Mouse (Mus musculus) lung, postnatal 0 days (tissue): ENCODE measurements at regions not wholly inside any gene's neighbourhood (a gene's known extent, or its start where the extent isn't known, plus 50 kb on each side); places are given as distances from the start of the nearest gene placed in this dataset.

ENCODE experiments used
- CTCF ChIP-seq: IDR thresholded peaks from 2 replicates; pipeline ENCODE4 v1.5.1; 2016; ENCODE audit warnings: antibody characterized with exemption, mild to moderate bottlenecking
- EP300 ChIP-seq: IDR thresholded peaks from 2 replicates; pipeline ENCODE4 v1.6.1; 2016; ENCODE audit warnings: antibody characterized with exemption, mild to moderate bottlenecking, control low read depth

GRCm38 (mm10) chr2:75418689-75419088 lies 240.4 kb upstream of the Hnrnpa3 start:
- no peak for TF ChIP-seq CTCF
- no peak for TF ChIP-seq EP300
